Mouse (Mus musculus) embryonic fibroblast, embryonic 13.5 days (primary cell): ENCODE data around the gene Set.

Experiments used
- CTCF ChIP-seq: IDR thresholded peaks from 2 replicates; pipeline ENCODE4 v1.5.1; 2011; ENCODE audit warnings: mild to moderate bottlenecking, control low read depth, low read length, moderate library complexity, borderline replicate concordance; ENCODE audit not compliant: insufficient read depth
- POLR2A ChIP-seq: IDR thresholded peaks from 2 replicates; pipeline ENCODE4 v1.6.1; 2011; ENCODE audit warnings: low read depth, mild to moderate bottlenecking, control low read depth, low read length, moderate library complexity

- TF ChIP-seq CTCF (no peak), POLR2A (no peak)
Measured at GRCm38 (mm10) chr2:30078349-30078712, 21.2 kb downstream of the Set start.
